Mouse (Mus musculus) forebrain, postnatal 0 days (tissue): ENCODE results near the gene Amfr. TPM values are rescaled to one million over a fixed set of nuclear protein-coding genes. Genes with fewer than 3 reads are reported as not detected.

Experiments
- ATAC-seq: fragments of 200-750 bp; cut with Nextera tagmentation; 2 replicates; pipeline ENCODE4 v1.8.0; 2017; ENCODE audit warnings: mild to moderate bottlenecking, moderate library complexity
- DNase-seq: peaks from one replicate; pipeline ENCODE4 v3.0.0-alpha.2; 2015
- H3K27ac ChIP-seq: fragments of 300-500 bp; sonication (generic); 2 replicates; pipeline ENCODE4 v1.5.1; 2014; ENCODE audit warnings: low read depth, mild to moderate bottlenecking, antibody characterized with exemption, low read length, moderate library complexity, mixed read lengths
- H3K27me3 ChIP-seq: fragments of 300-500 bp; sonication (generic); 2 replicates; pipeline ENCODE4 v1.6.1; 2014; ENCODE audit warnings: mild to moderate bottlenecking, low read length, mixed read lengths; ENCODE audit not compliant: insufficient read depth
- H3K36me3 ChIP-seq: fragments of 300-500 bp; sonication (generic); 2 replicates; pipeline ENCODE4 v1.6.1; 2014; ENCODE audit warnings: mild to moderate bottlenecking, moderate library complexity; ENCODE audit not compliant: insufficient read depth
- H3K4me1 ChIP-seq: fragments of 300-500 bp; sonication (generic); 2 replicates; pipeline ENCODE4 v1.6.1; 2014; ENCODE audit warnings: antibody characterized with exemption; ENCODE audit not compliant: insufficient read depth
- H3K4me2 ChIP-seq: fragments of 300-500 bp; sonication (generic); 2 replicates; pipeline ENCODE4 v1.6.1; 2014; ENCODE audit warnings: low read depth, mild to moderate bottlenecking, moderate library complexity
- H3K4me3 ChIP-seq: fragments of 300-500 bp; sonication (generic); 2 replicates; pipeline ENCODE4 v1.5.1; 2014; ENCODE audit warnings: low read depth, low read length, mixed read lengths
- H3K9ac ChIP-seq: fragments of 300-500 bp; sonication (generic); 2 replicates; pipeline ENCODE4 v1.6.1; 2014; ENCODE audit warnings: mild to moderate bottlenecking
- H3K9me3 ChIP-seq: fragments of 300-500 bp; sonication (generic); 2 replicates; pipeline ENCODE4 v1.6.1; 2016; ENCODE audit warnings: low read length
- CTCF ChIP-seq: sonication (generic); IDR thresholded peaks from 2 replicates; pipeline ENCODE4 v1.5.1; 2016; ENCODE audit warnings: antibody characterized with exemption, control low read depth, low read depth
- WGBS: fragments of 180-500 bp; shearing (Covaris S2); extraction: QIAGEN DNeasy Blood & Tissue Kit; methylation state at CpG from one replicate; pipeline ENCODE4 v1.1.7; 2014; 5-methylcytosine and 5-hydroxymethylcytosine counted together
- polyA plus RNA-seq: library from polyadenylated mRNA; unstranded; fragments of >200 nt; fragmentation: Nextera tagmentation; extraction: Ambion mirVana; gene quantifications from 2 replicates; pipeline ENCODE4 v1.2.1, GENCODE M21; 2015
- total RNA-seq: library from RNA; depleted of rRNA; stranded (reverse); fragments of >200 nt; gene quantifications from 2 replicates; pipeline ENCODE4 v1.2.3, GENCODE M21; 2014

Amfr gene
- total and polyA plus RNA-seq, 2 experiments from 2014 or later, result 90.2 to 163 TPM

GRCm38 (mm10) chr8:93972971-93973734, 39.5 kb downstream of the Amfr start:
- TF ChIP-seq CTCF, result no peak
- DNase-seq, result peak; percentile 40
- WGBS, result 72% methylated on average over 14 of the region's 14 CpGs
- H3K27me3 ChIP-seq, result no peaks in the 10 kb centered on the region
- no peak overlapping the region for H3K9ac ChIP-seq
- no peaks in the 10 kb centered on the region for H3K9me3 ChIP-seq
- ATAC-seq, result peak; percentile 42; the same call in 1 of the 2 replicates
- no peak overlapping the region for H3K4me3 ChIP-seq
- H3K36me3 ChIP-seq, result peaks cover 68% of the 10 kb centered on the region
- no peak overlapping the region for H3K4me2 ChIP-seq
- no peaks in the 10 kb centered on the region for H3K4me1 ChIP-seq
- no peak overlapping the region for H3K27ac ChIP-seq

GRCm38 (mm10) chr8:93972211-93972610, 40.4 kb downstream of the Amfr start:
- H3K27ac ChIP-seq, result no peak overlapping the region
- H3K4me2 ChIP-seq, result no peak overlapping the region

GRCm38 (mm10) chr8:93971451-93971850, 41.2 kb downstream of the Amfr start:
- no peak for TF ChIP-seq CTCF
- Histone ChIP-seq H3K36me3 (peaks cover 81% of the 10 kb centered on the region), H3K4me1 (no peaks in the 10 kb centered on the region), H3K4me3 (no peak overlapping the region), H3K9me3 (no peaks in the 10 kb centered on the region), H3K27ac (no peak overlapping the region), H3K9ac (no peak overlapping the region), H3K27me3 (no peaks in the 10 kb centered on the region), H3K4me2 (no peak overlapping the region)
- no peak for ATAC-seq
- DNase-seq, result no peak
- 90% methylated on average over 10 of the region's 10 CpGs for WGBS

More at GRCm38 (mm10) chr8:93972211-93972610, 40.4 kb downstream of the Amfr start:
- no peak overlapping the region for H3K4me3 ChIP-seq
- peaks cover 76% of the 10 kb centered on the region for H3K36me3 ChIP-seq
- H3K9ac ChIP-seq, result no peak overlapping the region
- no peaks in the 10 kb centered on the region for H3K27me3 ChIP-seq
- no peak for ATAC-seq
- DNase-seq, result no peak
- no peaks in the 10 kb centered on the region for H3K4me1 ChIP-seq
- no peaks in the 10 kb centered on the region for H3K9me3 ChIP-seq
- WGBS, result 79% methylated on average over 5 of the region's 5 CpGs
- TF ChIP-seq CTCF, result no peak

GRCm38 (mm10) chr8:93969626-93970340, 42.9 kb downstream of the Amfr start:
- no peak overlapping the region for H3K4me2 ChIP-seq
- no peaks in the 10 kb centered on the region for H3K9me3 ChIP-seq
- H3K27me3 ChIP-seq, result no peaks in the 10 kb centered on the region
- H3K27ac ChIP-seq, result no peak overlapping the region
- ATAC-seq, result no peak
- no peak overlapping the region for H3K9ac ChIP-seq
- no peak for DNase-seq
- H3K36me3 ChIP-seq, result peaks cover 83% of the 10 kb centered on the region
- H3K4me3 ChIP-seq, result no peak overlapping the region
- no peak for TF ChIP-seq CTCF
- H3K4me1 ChIP-seq, result no peaks in the 10 kb centered on the region
- WGBS, result 78% methylated on average over 7 of the region's 7 CpGs

GRCm38 (mm10) chr8:93968293-93968692, 44.3 kb downstream of the Amfr start:
- no peak overlapping the region for H3K4me3 ChIP-seq
- DNase-seq (no peak), ATAC-seq (no peak)
- peaks cover 83% of the 10 kb centered on the region for H3K36me3 ChIP-seq
- no peaks in the 10 kb centered on the region for H3K4me1 ChIP-seq
- H3K9ac ChIP-seq, result no peak overlapping the region
- H3K27ac ChIP-seq, result no peak overlapping the region
- no peak overlapping the region for H3K4me2 ChIP-seq
- H3K27me3 ChIP-seq, result no peaks in the 10 kb centered on the region
- WGBS, result 74% methylated on average over 6 of the region's 6 CpGs
- no peak for TF ChIP-seq CTCF
- H3K9me3 ChIP-seq, result no peaks in the 10 kb centered on the region

GRCm38 (mm10) chr8:93960909-93961308, 51.7 kb downstream of the Amfr start:
- no peak for TF ChIP-seq CTCF
- WGBS, result 88% methylated on average over 6 of the region's 6 CpGs
- H3K9ac ChIP-seq, result no peak overlapping the region
- no peaks in the 10 kb centered on the region for H3K4me1 ChIP-seq
- no peaks in the 10 kb centered on the region for H3K27me3 ChIP-seq
- H3K9me3 ChIP-seq, result no peaks in the 10 kb centered on the region
- DNase-seq (no peak), ATAC-seq (no peak)
- no peak overlapping the region for H3K4me3 ChIP-seq
- no peak overlapping the region for H3K4me2 ChIP-seq
- H3K27ac ChIP-seq, result no peak overlapping the region
- H3K36me3 ChIP-seq, result peaks cover 84% of the 10 kb centered on the region

- ATAC-seq, result peak; percentile 25; the same call in 1 of the 2 replicates
These were observed 54.2 kb downstream of the Amfr start for GRCm38 (mm10) chr8:93958402-93958801.

More at GRCm38 (mm10) chr8:93958402-93958801, 54.2 kb downstream of the Amfr start:
- H3K27me3 ChIP-seq, result no peaks in the 10 kb centered on the region
- H3K4me1 ChIP-seq, result no peaks in the 10 kb centered on the region
- peak; percentile 34 for DNase-seq
- H3K4me2 ChIP-seq, result no peak overlapping the region
- TF ChIP-seq CTCF, result no peak
- H3K36me3 ChIP-seq, result peaks cover 84% of the 10 kb centered on the region
- H3K9ac ChIP-seq, result no peak overlapping the region
- WGBS, result 71% methylated on average over 9 of the region's 9 CpGs
- no peak overlapping the region for H3K27ac ChIP-seq
- no peak overlapping the region for H3K4me3 ChIP-seq
- H3K9me3 ChIP-seq, result no peaks in the 10 kb centered on the region
